Mouse (Mus musculus) CD4-positive helper T cell, adult 2 months (primary cell): ENCODE measurements around the gene Arhgef3.

ENCODE experiments used
- DNase-seq: peaks from one replicate; pipeline ENCODE4 v3.0.0-alpha.2; 2012; ENCODE audit warnings: low read depth, missing footprints, low spot score

The Arhgef3 gene

DNA sequence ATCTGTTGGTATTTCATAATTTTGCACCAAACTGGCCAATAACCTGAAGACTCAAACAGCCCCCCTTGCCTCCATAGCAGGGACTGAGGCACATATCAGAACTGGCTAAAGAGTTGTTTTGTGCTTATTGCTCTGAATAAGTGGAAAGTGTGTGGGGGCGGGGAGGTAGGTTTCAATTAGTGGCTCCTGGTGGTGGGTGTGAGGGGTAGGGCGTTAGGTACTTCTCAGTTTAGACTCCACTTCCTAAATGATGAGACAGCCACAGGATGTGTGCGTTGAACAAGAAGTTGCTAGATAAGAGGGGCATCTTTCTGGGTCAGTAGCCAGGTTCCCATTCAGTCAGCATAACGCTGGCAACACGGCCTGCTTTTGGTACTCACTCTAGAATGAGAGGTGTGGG, 153.4 kb downstream of the Arhgef3 start:
- DNase-seq: peak; percentile 61

DNA sequence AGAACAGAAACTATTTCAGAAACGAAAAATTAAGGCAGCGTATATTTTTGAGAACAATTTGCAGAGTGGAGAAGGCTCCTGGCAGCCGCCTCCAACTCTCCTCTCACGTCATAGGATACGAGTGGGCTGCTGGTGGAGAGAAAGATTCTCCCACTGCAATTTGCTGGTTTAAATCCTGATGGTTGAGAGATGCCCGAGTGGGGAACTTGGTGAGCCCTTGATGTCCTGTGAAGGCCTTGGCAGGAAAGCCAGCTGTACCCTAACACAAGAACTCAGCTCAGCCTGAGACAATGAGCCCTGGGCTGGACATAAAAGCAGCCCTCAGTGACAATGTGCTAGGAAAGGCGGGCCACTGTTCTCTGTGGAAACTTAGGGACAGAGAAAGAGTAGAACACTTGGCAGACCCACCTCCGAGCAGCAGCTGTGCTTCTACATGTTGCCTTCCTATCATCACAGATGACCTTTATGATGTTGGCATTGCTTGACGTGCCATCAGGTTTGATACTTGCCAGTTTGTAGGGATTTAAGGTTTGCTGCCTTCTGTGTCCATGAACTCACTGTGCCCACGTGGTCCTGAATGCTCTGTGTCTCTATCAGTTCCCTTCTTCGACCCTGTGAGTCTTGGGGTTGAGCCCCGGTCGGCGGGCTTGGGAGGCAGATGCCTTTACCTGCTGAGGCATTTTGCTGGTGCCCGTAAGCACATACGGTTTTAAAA, 154.4 kb downstream of the Arhgef3 start:
- no peak for DNase-seq

DNA sequence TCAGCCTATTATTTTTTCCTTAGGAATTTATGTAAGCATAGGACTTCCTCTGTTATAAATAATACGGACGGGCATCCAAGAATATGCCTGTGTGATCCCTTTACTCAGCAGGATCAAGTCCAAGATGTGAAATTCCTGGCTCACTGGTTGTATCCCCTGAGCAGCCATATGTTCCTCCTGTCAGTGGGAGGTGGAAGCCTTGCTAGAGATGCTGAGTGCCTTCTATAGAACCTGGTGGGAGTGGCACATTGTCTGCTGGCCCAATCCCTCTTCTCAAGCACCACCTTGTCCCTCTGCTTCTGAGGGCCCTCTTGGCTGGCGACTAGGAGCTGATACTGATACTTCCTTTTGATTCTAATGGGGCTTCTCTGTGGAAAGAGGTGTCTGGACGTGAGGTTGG, 155.1 kb downstream of the Arhgef3 start:
- DNase-seq: no peak

DNA sequence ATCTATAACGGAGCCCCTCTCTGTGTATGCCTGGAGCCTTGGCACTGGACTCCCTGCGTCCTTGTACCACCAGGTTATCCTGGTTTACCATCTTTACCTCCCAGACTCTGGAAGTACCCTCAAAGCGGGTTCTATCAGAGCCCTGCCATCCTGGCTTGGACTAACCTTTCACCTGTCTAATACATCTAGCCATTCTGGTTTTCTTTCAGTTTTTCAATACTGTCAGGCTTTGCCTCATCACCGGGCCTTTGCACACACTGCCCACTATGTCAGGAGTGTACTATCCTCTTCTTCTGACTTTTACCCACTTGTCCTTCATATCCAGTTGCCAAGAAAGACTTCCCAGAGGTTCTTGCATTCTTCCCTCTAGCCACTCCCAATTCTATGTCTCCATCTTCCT, 155.8 kb downstream of the Arhgef3 start:
- no peak for DNase-seq

DNA sequence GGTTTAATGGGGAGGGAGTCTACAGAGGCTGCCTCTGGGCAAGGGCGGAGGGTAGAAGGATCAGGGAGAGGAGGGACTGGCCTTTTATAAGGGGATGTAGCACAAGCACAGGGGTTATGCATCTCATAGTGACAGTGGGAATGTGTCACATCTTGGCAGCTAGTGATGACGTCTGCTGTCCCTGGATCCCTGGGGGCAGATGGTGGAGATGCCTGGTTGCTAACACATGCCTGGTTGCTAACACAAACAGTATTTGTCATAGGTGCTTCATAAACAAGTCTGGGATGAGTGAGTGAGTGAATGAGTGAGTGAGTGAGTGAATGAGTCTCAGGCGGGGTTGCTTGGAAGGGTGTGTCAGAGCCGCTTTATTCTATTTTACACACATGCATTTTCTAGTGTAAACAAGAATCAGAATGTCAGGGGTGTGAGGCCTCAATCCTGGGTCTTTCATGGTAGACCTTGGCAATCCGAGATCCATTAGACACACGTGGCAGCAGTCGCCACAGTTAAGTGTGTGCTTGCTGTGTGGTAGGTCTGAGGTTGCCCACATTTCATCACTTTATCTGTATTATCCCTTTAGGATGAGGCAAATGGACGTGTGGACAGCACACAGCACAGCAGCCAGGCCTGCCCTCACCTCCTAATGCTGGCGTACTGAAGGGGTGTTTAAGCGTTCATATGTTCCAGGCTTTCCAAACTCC, 156.8 kb downstream of the Arhgef3 start:
- DNase-seq: no peak

DNA sequence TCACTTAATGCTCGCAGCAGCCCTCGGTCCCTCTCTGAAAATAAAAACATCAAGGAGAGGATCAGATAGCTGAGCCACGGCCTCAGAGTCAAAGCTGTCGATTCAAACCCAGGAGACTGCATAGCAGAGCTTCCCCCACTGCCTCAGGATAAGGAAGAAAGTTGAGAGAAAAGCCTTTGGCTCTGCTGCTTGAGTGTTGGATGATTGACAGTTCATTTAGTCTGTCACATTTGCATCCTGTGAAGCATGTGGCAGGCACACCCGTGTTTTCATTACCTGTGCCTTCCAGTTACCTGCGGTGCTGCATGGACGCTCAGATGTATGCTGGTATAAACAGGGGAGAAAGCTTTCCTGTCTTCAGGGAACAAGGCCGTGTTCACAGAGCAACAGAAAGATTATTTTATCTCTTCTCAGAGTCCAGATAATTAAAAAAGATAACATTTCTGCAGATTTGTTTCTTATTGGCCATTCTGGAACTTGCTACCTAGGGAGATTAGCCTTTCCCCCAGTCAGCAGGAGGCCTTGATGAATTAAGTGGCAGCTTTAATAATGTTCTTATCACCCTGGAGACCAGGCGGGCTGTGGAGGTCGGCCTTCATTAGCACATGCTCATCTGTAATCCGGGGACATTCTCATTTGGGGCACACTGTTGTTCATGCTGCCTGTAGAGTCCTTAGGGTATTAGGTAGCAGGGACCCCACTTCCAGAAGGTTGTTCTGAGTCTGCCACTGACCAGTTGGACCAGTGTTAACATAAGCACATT, 157.6 kb downstream of the Arhgef3 start:
- no peak for DNase-seq

DNA sequence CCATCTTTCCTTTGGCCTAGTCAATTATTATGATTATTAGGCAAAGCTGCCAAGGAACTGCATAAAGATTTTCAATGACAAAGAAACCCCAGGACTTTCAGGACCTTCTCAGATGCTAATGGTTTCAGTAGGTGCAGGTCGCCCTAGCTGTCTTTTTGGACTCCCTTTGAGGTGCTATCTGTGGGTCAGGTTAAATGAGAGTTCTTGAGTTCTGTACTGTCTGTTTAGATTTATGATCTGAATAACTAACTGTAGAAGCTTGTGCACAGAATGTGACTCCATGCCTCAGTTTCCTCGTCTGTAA, 158.1 kb downstream of the Arhgef3 start:
- no peak for DNase-seq

DNA sequence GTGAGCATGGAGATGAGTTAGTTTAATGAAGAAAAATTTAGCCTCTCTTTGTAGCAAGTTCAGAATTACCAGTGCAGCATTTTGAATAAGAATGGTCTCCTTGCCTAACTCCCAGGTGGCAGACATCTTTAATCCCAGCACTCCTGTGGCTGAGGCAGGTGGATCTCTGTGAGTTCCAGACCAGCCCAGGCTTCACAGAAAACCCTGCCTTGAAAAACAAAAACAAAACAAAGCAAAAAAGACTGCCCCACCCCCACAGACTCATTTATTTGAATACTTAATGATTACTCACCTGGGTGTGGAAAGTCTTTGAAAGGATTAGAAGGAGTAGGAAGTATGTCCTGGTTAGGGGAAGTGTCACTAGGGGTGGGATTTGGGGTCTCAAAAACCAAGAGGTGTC, 158.5 kb downstream of the Arhgef3 start:
- DNase-seq: no peak

DNA sequence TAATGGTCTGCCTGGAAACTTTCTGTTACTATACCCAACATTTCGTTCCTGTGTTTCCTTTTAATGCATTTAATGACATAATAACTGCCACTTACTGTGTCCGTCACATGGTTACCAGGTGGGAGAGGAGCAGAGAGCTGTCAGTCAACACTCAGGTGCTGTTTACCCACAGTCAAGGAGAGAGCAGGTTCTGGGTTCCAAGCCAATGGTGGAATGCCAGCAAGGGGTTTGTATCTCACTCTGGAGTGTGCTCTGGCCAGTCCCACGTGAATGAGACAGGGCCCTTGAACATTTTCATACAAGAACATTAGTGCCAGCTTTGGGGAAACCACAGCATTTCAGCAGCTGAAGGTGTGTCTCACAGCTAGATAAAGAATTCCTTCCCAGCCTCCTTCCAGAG, 162.6 kb downstream of the Arhgef3 start:
- DNase-seq: no peak

DNA sequence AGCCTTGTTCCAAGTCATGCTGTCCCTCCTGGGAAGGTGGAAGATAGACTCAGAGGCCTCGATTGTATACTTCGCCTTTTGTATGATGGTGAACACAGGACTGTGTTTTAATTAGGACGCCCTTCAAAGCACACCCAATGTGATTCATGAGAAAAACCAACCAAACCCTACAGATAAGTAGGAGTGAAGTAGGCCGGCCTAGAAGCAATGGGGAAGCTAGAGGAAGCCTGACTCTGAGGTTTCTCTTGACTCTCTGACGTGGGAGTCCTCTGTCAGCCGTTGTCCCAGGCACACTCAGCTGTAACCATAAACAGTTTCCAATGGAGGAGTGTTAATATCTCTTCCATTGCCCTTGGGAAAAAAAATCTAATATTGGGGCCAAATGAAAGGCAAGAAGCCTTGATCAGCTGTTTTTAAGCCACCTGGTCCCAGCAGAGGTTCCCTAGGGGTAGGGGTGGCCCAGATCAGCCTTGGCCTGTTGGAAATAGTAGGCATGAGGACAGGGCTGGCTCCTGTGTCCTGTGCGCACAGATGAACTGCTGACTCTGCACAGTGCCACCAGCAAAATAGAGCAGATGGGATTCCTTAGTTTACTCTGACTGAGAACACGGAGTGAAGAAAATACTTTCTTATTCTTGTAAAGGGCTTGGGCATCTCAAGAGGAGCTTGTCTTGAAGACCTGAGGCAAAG, 165.6 kb downstream of the Arhgef3 start:
- DNase-seq: no peak

DNA sequence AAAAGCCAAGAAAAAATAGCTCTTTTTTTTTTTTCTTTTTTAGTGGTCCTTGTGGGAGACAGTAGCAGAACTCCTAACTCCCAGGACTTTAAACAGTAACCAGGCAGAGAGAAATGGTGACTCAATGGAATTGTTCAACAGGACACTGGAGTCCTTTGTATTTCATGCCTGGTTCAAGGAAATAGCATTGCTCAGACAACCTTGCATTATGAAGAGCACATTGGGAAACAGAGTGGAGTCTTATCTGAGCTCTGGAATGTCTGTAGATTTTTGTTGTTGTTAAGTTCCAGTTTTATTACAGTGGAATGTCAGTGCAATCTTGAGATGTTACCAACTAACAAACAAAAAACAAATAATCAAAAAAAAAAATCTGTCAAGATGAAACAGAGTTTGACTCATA, 169.3 kb downstream of the Arhgef3 start:
- DNase-seq: no peak

DNA sequence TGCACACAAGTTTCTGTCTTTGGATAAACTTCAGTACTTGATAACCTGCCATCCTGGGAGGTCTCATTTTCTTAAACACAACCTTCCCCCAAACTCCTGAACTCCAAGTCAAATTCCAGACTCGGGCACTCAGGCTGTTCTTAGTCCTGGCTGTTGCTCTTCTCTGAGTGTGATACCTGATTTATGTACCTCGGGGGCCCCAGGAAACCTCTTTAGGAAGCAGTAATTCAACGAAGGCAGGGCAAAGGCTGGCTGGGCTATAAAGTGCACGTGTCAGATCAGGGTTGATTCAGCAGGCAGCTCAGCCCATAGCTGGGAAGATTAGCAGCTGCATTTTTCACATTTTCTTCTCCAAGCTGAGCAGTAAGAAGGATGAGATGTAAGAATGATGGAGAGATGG, 171.5 kb downstream of the Arhgef3 start:
- no peak for DNase-seq

DNA sequence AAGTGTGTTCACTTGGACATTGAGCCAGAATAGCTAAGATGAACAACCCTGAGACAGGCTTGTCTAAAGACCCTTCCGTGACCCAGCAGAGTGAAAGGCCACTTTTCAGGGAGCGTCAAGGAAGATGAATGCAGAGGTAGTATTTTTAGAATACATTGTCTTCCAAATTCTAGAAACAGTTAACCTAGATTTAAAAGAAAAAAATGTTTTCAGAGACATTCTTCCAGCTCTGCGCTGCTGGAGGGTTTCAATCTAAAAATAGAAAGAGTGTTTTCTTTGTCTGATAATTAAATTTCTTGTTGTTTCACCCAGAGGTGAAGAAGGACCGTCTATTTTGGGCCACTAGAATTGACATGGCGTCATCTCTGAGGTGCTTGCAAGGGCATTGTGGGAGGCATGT, 174.4 kb downstream of the Arhgef3 start:
- no peak for DNase-seq

DNA sequence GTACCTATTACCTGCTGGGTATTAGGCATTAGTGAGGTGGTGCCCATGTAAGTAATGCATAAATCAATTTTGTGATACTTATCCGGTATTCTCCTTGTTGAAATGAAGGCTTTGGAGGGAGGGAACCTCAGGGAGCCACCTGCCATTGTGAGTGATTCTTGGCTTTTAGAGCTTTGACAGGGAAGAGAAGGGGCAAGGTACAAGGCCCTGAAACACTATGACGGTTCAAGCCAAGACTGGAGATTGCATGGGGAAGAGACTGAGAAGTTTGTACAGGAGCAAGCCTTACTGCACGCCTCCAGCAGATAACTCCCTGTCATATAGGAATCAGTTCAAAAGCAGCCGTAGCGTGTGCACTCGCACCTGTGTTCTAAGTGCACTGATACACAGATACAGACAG, 177.4 kb downstream of the Arhgef3 start:
- DNase-seq: no peak

DNA sequence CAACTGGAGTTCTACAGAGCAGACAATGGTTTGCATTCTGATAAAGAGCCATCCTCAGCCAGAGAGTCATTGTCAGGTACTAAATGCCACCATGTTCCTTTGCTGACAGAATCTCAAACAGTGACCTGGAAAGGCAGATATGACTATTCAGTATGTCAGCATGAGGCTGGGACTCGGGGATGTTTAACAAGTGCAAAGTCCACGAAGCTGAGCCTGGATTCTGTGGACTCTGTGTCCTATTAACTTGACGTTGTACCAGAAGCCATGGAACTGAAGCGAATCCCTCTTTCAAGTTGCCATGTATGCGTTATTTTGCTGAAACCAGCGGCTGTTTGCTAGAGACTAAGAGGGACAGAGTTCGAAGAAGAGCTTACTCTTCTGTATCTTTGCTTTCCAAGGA, 181.1 kb downstream of the Arhgef3 start:
- no peak for DNase-seq

DNA sequence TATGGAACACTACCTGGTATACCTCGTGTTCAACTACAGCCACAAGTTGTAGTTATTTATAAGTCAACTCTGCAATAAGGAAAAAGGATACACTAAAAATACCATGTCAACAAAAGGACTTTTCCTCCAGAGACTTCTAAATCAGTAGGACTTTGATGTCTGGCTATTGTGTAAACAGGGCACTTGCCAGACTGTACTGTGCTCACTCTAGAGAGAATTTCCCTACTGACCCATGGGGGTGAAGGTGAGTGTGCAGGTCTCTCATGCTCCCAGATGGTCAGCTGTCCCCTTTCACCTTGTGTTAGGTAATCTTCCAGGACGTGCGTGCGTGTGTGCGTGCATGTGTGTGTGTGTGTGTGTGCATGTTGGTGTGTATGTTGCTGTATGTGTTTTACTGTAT, 182.3 kb downstream of the Arhgef3 start:
- DNase-seq: no peak

DNA sequence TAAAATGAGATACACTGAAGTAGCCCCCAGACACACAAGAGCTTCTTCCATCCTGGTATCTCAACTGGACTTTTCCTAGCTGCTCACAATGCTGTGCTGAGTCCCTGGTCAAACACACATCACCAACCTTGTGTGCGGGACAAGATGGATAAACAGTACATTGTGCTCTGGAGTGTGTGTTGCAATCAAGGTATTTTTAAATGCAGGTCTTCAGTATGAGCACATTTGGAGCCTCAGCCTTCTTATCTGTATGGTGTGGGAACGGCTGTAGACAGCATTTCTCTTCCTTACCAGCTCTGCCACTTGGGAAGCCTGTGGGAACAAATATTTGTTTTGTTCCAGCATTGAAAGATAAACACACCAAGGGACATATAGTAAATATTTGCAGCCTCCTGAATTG, 184.2 kb downstream of the Arhgef3 start:
- no peak for DNase-seq

DNA sequence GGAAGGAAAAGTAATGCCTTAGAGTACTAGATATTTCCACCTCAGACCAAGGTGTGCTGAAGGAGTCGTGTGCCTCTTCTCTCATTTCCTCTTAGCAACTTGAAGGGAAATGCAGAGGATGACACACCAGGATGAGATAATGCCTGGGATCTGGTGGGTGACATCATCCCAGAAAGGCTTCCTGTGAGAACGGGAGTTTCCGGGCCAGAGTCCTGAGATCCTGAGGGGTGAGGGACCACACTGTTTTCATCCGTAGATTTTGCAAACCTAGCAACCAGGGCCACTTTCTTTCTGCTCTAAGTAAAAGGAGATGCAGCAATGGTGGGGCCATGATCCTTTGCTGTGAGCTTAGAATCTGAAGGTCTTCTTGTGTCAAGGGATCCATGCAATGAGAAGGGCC, 185.0 kb downstream of the Arhgef3 start:
- DNase-seq: no peak

DNA sequence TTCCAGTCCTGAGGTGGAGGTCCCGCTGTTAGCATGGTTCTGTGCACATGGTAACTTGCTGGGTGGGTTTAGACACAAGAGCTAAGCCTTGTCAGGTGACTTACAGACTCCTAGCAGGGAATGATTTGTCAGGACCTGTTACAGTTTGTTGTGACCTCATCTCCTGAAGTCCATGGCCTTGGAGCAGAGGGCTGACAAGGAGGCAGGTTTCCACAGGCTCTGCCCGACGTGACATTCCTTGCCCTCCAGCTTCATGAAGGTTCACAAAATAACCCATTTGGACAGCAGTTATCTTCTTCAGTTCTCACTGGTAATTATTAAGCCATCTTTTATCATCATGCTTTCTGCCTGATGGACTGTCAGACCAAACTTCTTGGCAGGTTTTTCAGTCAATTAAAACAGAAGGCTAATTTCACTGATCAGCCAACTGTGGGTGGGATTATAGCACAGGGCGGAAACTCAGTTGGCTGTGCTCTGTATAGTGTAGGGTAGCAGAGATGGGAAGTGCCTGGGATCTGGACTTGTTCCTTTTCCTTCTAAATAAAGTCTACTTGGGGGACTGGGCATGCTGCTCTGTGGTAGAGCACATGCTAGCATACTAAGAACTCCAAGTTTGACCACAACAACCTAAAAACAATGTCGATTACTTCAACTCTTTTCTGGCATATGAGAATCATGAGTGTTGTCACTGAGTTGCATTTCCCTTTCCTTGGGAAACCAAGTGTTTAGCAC, 187.2 kb downstream of the Arhgef3 start:
- no peak for DNase-seq

DNA sequence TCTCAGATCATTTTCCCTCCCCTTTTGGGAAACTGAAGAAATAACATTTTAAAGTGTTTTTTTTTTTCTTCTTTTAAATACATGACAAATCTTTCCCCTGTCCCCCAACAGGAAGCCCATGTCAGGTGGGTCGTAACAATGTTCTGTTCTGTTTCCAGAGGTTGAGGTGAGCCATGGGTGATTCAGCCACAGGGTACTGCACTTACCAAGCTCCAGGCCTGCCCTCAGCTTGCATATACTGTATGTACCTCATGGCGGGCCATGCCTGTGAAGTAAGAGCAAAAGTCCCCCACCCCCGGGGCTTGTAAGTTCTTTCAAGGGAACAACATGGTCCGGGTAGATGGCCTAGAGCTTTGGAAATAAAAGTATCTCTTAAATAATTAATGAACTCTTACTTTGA, 188.6 kb downstream of the Arhgef3 start:
- DNase-seq: peak; percentile 43

DNA sequence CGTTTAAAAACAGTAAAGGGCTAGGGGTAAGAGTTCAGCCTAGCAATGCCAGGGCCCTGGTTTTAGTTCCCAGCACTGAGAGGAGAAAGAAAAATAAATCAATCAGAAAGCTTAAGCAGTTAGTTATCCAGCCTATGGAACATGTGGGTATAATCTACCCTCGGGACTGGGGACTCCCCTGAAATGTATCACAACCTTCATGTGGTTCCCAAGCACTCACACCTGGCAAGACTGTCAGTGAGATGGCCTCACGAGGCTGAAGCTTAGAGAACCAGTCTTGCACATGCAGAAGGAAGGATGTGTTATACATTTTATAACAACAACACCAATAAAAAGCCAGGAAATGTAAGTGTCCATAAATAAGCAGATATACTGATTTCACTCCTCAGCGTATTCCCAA, 189.7 kb downstream of the Arhgef3 start:
- DNase-seq: peak; percentile 51

DNA sequence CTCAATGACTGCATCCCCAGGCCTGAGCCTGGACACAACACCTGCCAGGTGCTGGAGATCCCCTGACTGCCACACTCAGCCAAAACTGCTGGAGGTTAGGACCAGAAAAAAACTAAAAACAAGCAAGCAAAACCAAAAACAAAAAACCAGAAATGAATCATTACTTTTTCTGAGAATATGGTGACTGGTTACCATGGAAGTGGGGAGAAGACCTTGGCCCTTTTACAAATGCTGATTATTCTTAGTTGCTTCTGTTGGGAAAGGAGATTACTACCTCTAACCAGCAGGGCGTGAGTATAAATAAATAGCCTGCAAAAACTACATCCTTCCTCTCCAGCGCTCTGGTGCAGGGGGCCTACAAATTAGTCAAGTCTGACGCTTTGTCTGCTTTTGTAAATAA, 194.1 kb downstream of the Arhgef3 start:
- DNase-seq: no peak
